Mouse (Mus musculus) liver, postnatal 0 days (tissue): ENCODE results near the gene Ubac2.

Experiments
- CTCF ChIP-seq: sonication (generic); IDR thresholded peaks from 2 replicates; pipeline ENCODE4 v1.5.1; 2016; ENCODE audit warnings: antibody characterized with exemption, low read depth
- EP300 ChIP-seq: IDR thresholded peaks from 2 replicates; pipeline ENCODE4 v1.6.1; 2016; ENCODE audit warnings: antibody characterized with exemption, low read depth, mild to moderate bottlenecking

DNA sequence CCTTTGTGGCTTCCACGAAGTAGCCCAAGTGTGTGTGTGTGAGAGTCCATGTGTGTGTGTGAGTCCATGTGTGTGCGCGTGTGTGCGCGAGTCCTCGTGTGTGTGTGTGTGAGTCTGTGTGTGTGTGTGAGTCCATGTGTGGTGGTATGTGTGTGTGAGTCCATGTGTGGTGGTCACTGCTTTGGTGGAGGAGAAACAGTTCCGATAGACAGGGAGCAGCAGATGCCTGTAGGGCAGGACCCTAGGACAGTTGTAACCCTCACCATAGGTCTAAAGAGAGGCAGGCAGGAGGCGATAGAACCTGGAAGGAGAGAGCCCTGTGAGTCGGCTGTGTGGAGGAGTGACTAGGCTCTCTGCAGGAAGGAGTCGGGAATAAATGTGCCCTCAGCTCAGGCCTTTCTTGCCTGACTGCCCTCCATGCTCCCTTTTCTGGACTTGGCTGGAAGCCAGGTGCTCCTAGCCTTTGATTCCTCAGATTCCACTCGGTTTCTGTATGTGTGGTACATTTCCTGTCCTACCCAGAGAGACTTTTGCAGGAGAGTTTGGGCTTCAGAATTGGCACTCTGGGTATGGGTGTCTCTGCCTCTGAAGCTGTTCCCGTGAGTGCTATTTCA lies 42.2 kb downstream of the Ubac2 start:
- no peak for TF ChIP-seq CTCF
- no peak for TF ChIP-seq EP300
